Mouse (Mus musculus) kidney, postnatal 25 days (tissue): ENCODE results near the gene Aqp9.

ENCODE experiments used
- DNase-seq, 2 experiments: peaks; one replicate each; pipeline ENCODE4 v3.0.0; 2021; ENCODE audit warnings: mixed read lengths in 2 of 2

Gene Aqp9

DNA sequence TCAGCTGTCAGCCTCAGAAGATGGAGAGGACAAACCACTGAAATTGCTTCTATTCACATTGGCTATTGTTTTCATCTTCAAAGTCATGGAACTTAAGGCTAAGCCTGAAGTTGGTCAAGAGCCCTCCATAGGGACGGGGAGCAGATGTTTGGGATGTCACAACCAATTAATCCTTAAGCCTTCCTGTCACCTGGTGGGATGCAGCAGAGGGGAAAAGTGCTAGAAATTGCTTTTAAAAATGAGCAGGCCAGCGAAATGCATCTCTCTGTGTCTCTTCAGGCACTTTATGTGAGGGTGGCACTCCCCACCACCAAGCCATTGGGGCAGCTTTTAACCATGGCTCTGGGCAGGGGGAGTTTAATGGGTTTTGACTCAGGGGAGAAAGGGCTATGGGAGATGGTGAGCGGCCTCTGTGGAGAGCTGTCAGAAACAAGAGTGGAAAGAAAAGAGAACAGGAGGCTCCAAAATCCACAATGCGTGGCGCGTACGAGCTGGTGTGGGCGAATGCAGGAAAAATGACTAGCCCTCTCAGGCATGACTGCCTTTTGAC is 104.1 kb downstream of the Aqp9 start:
- no peak for DNase-seq

DNA sequence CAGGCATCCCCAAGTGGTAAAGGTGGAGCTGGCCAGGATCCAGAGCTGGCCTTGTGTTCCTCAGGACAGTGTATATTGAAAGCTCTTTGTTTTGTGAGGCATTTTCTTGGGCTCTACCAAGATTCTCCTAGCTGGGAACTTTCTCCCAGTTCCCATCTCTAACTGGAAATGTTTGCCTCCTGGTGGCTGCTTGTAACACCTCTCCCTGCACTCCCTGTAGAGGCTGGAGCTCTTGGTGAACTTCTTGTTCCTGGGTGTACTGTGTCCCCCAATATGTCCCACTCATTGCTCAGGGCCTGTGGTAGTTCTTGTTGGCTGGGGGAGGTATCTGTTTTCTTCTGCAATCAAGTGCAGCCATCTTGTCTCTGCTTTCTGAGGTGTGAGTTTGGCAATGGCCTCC is 104.9 kb downstream of the Aqp9 start:
- no peak for DNase-seq

DNA sequence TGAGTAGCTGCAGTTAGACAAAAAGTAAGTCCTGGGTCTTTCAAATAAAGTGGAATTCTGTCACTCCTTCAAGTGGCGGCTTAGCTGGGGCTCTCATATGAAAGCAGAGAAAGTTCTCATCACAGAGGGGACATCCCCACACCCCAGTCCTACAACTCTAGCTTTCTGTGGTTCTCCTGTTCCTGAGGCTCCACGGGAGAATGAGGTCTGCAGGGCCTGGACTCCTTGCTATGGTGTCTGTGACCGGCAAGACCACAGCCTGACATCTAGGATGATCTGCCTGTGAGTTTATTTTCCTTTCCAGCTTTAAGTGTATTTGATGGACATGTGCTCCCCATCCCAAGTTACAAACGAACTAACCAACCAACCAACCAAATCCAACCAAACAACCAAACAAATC is 105.5 kb downstream of the Aqp9 start:
- DNase-seq: no peak

DNA sequence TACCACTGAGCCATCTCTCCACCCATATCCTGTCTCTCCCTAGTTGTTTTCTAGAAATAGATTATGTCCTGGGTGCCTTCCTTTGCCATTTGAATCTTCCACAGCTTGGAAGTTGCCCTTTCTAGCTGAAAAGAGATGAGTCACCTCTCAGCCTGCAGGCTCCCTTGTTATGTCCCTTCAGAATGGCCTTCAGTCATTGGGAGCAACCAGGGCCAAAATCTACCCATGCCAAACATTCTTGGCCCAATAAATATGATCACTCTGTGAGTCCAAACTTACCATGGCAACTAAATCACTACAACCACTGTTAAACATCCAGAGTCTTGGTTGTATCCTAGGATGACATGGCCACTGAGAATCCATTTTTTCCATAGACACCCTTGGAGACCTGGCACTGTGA is 106.2 kb downstream of the Aqp9 start:
- DNase-seq: no peak
